ENCODE assay signal across 10 mouse cellular contexts in genomic region chr11:120373820-120374586, GRCm38 (mm10). TPM values are rescaled to one million over a fixed set of nuclear protein-coding genes. Genes with fewer than 3 reads are reported as not detected.
DNase-seq lines count a peak whose midpoint lies in the region; ATAC-seq and TF ChIP-seq lines count a peak whose summit lies in the region.
"Had no signal": no experiment of that assay in that cellular context is flagged by ENCODE, and none has a peak within 500 bp of the region (broad histone marks: within the 10 kb centered on the region; RNA-seq: fewer than 3 reads in every experiment).

No protein-coding gene starts in this region.

- H3K9me3 ChIP-seq in liver, embryonic 11.5 days (ENCODE audit: control insufficient read depth, low read length) = no peaks in the 10 kb centered on the region
- H3K9me3 ChIP-seq in liver, postnatal 0 days (ENCODE audit: low read length) = no peaks in the 10 kb centered on the region
- H3K9me3 ChIP-seq in heart, postnatal 0 days (replicated peaks; ENCODE audit: control insufficient read depth, low read length) = no peaks in the 10 kb centered on the region

- DNase-seq in adrenal gland, adult (ENCODE audit: inconsistent age in 2 of 2, low spot score in 1 of 2) = peak; percentile 62 to 85
- DNase-seq in adrenal gland, adult 8-10 months = no peak
- peak; percentile 28 for DNase-seq in liver, embryonic 11.5 days (ENCODE audit: low spot score)
- DNase-seq in liver, postnatal 0 days = no peak
- DNase-seq in heart, postnatal 0 days (ENCODE audit: low spot score) = peak; percentile 87
- peak; percentile 56 for DNase-seq in lung, postnatal 10 days
- no peak for DNase-seq in left cerebral cortex, postnatal 25 days (ENCODE audit: low spot score in 2 of 2)
- no peak for DNase-seq in layer of hippocampus, adult 9-11 months
- DNase-seq: cerebellum, adult 9-11 months had no signal

- no peak overlapping the region for H3K4me2 ChIP-seq in liver, embryonic 11.5 days
- no peak overlapping the region for H3K4me2 ChIP-seq in liver, postnatal 0 days (ENCODE audit: low read depth, low read length)
- H3K4me2 ChIP-seq in heart, postnatal 0 days (ENCODE audit: low read depth, low read length) = no peak overlapping the region

- H3K4me3 ChIP-seq in liver, embryonic 11.5 days (ENCODE audit: low read depth, low read length) = no peak overlapping the region
- no peak overlapping the region for H3K4me3 ChIP-seq in liver, postnatal 0 days (ENCODE audit: low read depth, low read length)
- H3K4me3 ChIP-seq in heart, postnatal 0 days (ENCODE audit: low read depth, low read length) = no peak overlapping the region

- H3K36me3 ChIP-seq in liver, embryonic 11.5 days (ENCODE audit: control insufficient read depth, insufficient read depth, low read length) = peaks cover 33% of the 10 kb centered on the region
- H3K36me3 ChIP-seq in liver, postnatal 0 days (replicated peaks; ENCODE audit: insufficient read depth, low read length) = peaks cover 23% of the 10 kb centered on the region
- peaks cover 75% of the 10 kb centered on the region for H3K36me3 ChIP-seq in heart, postnatal 0 days (replicated peaks; ENCODE audit: control insufficient read depth, insufficient read depth, low read length)

- no peaks in the 10 kb centered on the region for H3K27me3 ChIP-seq in liver, embryonic 11.5 days (replicated peaks; ENCODE audit: control insufficient read depth, insufficient read depth, low read length)
- H3K27me3 ChIP-seq in liver, postnatal 0 days (ENCODE audit: insufficient read depth, low read length) = no peaks in the 10 kb centered on the region
- no peaks in the 10 kb centered on the region for H3K27me3 ChIP-seq in heart, postnatal 0 days (ENCODE audit: control insufficient read depth, insufficient read depth, low read length)

- no peak for ATAC-seq in liver, embryonic 11.5 days (replicated peaks; ENCODE audit: low FRiP score)
- no peak for ATAC-seq in liver, postnatal 0 days
- ATAC-seq in heart, postnatal 0 days (ENCODE audit: insufficient read depth, low read depth) = peak; percentile 71

- no peak overlapping the region for H3K9ac ChIP-seq in liver, embryonic 11.5 days (ENCODE audit: low read depth, low read length)
- H3K9ac ChIP-seq in liver, postnatal 0 days (replicated peaks) = no peak overlapping the region
- H3K9ac ChIP-seq in heart, postnatal 0 days (replicated peaks; ENCODE audit: low read depth, low read length) = 0 out of 2 replicates have a peak overlapping the region, but pooled peaks have one; percentile 3

- intact Hi-C loops in left cerebral cortex, postnatal 25 days (cut with DNase I) = no loop called here

- WGBS in liver, embryonic 11.5 days = 93% methylated on average over 23 of the region's 23 CpGs
- 90% methylated on average over 23 of the region's 23 CpGs for WGBS in liver, postnatal 0 days (ENCODE audit: insufficient replicate concordance)
- WGBS in heart, postnatal 0 days = 44% methylated on average over 23 of the region's 23 CpGs

- H3K27ac ChIP-seq in liver, embryonic 11.5 days (ENCODE audit: low read depth, low read length) = no peak overlapping the region
- no peak overlapping the region for H3K27ac ChIP-seq in liver, postnatal 0 days (ENCODE audit: low read depth)
- H3K27ac ChIP-seq in heart, postnatal 0 days (ENCODE audit: low read depth) = peak overlapping the region; percentile 71

- peaks cover 14% of the 10 kb centered on the region for H3K4me1 ChIP-seq in liver, embryonic 11.5 days (replicated peaks; ENCODE audit: control insufficient read depth, insufficient read depth, low read length)
- H3K4me1 ChIP-seq in liver, postnatal 0 days (ENCODE audit: insufficient read depth) = peaks cover 15% of the 10 kb centered on the region
- peaks cover 14% of the 10 kb centered on the region for H3K4me1 ChIP-seq in heart, postnatal 0 days (ENCODE audit: control insufficient read depth, insufficient read depth)

- no peak for TF ChIP-seq EP300 in liver, postnatal 0 days (IDR thresholded peaks at IDR 0.05; ENCODE audit: low read depth)
- no peak for TF ChIP-seq EP300 in heart, postnatal 0 days (IDR thresholded peaks at IDR 0.05; ENCODE audit: low read depth)

- no peak for TF ChIP-seq CTCF in liver, postnatal 0 days (IDR thresholded peaks at IDR 0.05; ENCODE audit: low read depth)
- peak; percentile 18; the same call in 1 of the 2 replicates for TF ChIP-seq CTCF in heart, postnatal 0 days (IDR thresholded peaks at IDR 0.05; ENCODE audit: low read depth)

RNA-seq across cellular contexts. Expression of gene Faap100, which starts 4.6 kb away (rescaled TPM):
- total RNA-seq in adrenal gland, adult 8-10 months (2022) = 10 to 100 TPM; 18.4 to 39.6 (median 33.4) TPM
- 22.8 and 23.2 TPM in 2 replicates for polyA plus RNA-seq in liver, embryonic 11.5 days (2014; fragmentation: Nextera tagmentation; extraction: Ambion mirVana)
- 5.5 and 5.8 TPM in 2 replicates for polyA plus RNA-seq in liver, postnatal 0 days (2015; fragmentation: Nextera tagmentation; extraction: Ambion mirVana)
- total RNA-seq in heart, postnatal 0 days (2014; rRNA removed; ENCODE audit: low replicate concordance) = 46.7 and 70.5 TPM in 2 replicates
- 22.3 and 28.6 TPM in 2 replicates for polyA plus RNA-seq in heart, postnatal 0 days (2015; fragmentation: Nextera tagmentation; extraction: Ambion mirVana)
- total RNA-seq in left cerebral cortex, postnatal 25 days (2021) = 10 to 100 TPM; 15.3 to 16.3 TPM

RNA-seq across cellular contexts. Expression of gene Fscn2, which starts 12.7 kb away (rescaled TPM):
- total RNA-seq in adrenal gland, adult 8-10 months (2022) = 1 to 10 TPM in 1 of 4 experiments, under 1 TPM in 2, not detected in 1; 0.16 to 1.2 (median 0.42) TPM
- 0.29 TPM in 1 of 2 replicates, not detected in the other for polyA plus RNA-seq in liver, embryonic 11.5 days (2014; fragmentation: Nextera tagmentation; extraction: Ambion mirVana)
- not detected in 2 replicates for polyA plus RNA-seq in liver, postnatal 0 days (2015; fragmentation: Nextera tagmentation; extraction: Ambion mirVana)
- total RNA-seq in heart, postnatal 0 days (2014; rRNA removed; ENCODE audit: low replicate concordance) = not detected in 2 replicates
- 0.65 and 0.68 TPM in 2 replicates for polyA plus RNA-seq in heart, postnatal 0 days (2015; fragmentation: Nextera tagmentation; extraction: Ambion mirVana)
- under 1 TPM in 1 of 2 experiments, not detected in 1; 0.21 TPM for total RNA-seq in left cerebral cortex, postnatal 25 days (2021)
- polyA plus RNA-seq: large intestine, adult 2 months had no signal

RNA-seq across cellular contexts. Expression of gene Actg1, which starts 25.7 kb away (rescaled TPM):
- total RNA-seq in adrenal gland, adult 8-10 months (2022) = 1,000 to 10,000 TPM; 1,100 to 1,474 (median 1,219) TPM
- polyA plus RNA-seq in liver, embryonic 11.5 days (2014; fragmentation: Nextera tagmentation; extraction: Ambion mirVana) = 1,592 and 1,704 TPM in 2 replicates
- 463 and 498 TPM in 2 replicates for polyA plus RNA-seq in liver, postnatal 0 days (2015; fragmentation: Nextera tagmentation; extraction: Ambion mirVana)
- total RNA-seq in heart, postnatal 0 days (2014; rRNA removed; ENCODE audit: low replicate concordance) = 700 and 751 TPM in 2 replicates
- 639 and 714 TPM in 2 replicates for polyA plus RNA-seq in heart, postnatal 0 days (2015; fragmentation: Nextera tagmentation; extraction: Ambion mirVana)
- total RNA-seq in left cerebral cortex, postnatal 25 days (2021) = 1,000 to 10,000 TPM; 1,262 to 1,272 TPM

Comparison
In these comparisons a context has a peak if more than half of its experiments do, and no peak if none do; other contexts are left out.
1. DNase-seq: peak in adrenal gland, adult (2 of 2), liver, embryonic 11.5 days (single experiment), heart, postnatal 0 days (single experiment) and lung, postnatal 10 days (single experiment); none in adrenal gland, adult 8-10 months (single experiment), liver, postnatal 0 days (single experiment), left cerebral cortex, postnatal 25 days (0 of 2) and layer of hippocampus, adult 9-11 months (single experiment).